In the genomic region with DNA sequence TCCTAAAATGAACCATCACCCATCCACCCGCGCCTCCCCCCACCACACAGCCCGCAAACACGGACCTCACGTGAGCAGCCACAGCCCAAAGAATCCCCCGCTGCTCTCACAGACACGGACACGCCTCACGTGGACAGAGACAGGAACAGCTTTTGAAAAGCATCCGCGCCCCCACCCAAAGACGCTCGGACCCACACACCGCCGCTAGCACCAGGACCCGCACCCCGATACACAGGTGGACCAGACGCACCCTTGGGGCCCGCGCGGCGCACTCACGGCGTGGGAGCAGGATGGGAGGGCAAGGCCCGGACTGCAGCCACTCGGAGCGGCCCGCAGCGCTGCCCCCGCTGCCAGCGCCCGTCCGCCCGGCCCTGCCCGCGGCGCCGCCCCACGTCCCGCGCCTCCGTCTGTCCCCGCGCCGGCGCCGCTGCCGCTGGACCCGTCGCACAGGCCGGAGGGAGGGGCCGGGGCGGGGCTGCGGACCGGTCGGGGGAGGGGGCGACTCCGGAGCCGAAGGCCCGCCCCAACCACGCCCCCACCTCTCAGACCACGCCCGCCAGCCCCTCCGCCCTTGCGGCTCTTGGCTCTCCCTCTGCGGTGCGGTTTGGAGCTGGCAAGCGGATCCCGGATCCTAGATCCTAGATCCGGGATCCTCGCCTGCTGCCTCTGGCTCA, we compare ENCODE assay signal across 8 mouse cellular contexts. TPM values are rescaled to one million over a fixed set of nuclear protein-coding genes. Genes with fewer than 3 reads are reported as not detected.
A peak's percentile ranks its signal among the peaks of the same experiment; 100 is the strongest.
DNase-seq lines count a peak whose midpoint lies in the region; ATAC-seq and TF ChIP-seq lines count a peak whose summit lies in the region.

A gene (minus strand): TSS at position 445 of the 674 bp plus-strand sequence.

- peak within 1 kb of the TSS; percentile 75 for H3K27ac ChIP-seq in forebrain, embryonic 12.5 days
- peak within 1 kb of the TSS; percentile 74 for H3K27ac ChIP-seq in heart, embryonic 16.5 days (ENCODE audit: low read length)
- no peak within 1 kb of the TSS for H3K27ac ChIP-seq in liver, embryonic 14.5 days
- peak within 1 kb of the TSS; percentile 77 for H3K27ac ChIP-seq in neural tube, embryonic 11.5 days (ENCODE audit: low read depth, low read length)
- H3K27ac ChIP-seq in stomach, embryonic 16.5 days (ENCODE audit: low read length): peak within 1 kb of the TSS; percentile 60; the same call in 1 of the 2 replicates

- H3K4me1 ChIP-seq in E14TG2a.4 (replicated peaks; ENCODE audit: low read depth, low read length): peaks cover 28% of the 10 kb centered on the region
- peaks cover 55% of the 10 kb centered on the region for H3K4me1 ChIP-seq in forebrain, embryonic 12.5 days
- peaks cover 34% of the 10 kb centered on the region for H3K4me1 ChIP-seq in heart, embryonic 16.5 days (ENCODE audit: control insufficient read depth, insufficient read depth, low read length)
- peaks cover 0 to 9% of the 10 kb centered on the region in 2 experiments; a peak in 2 of 4 replicates for H3K4me1 ChIP-seq in liver, embryonic 14.5 days (replicated peaks; ENCODE audit: control insufficient read depth in 2 of 2, insufficient read depth in 2 of 2, low read length in 1 of 2)
- H3K4me1 ChIP-seq in neural tube, embryonic 11.5 days (ENCODE audit: control insufficient read depth, insufficient read depth, low read length): 0 out of 2 replicates have a peak, but pooled peaks cover 6% of the 10 kb centered on the region
- peaks cover 11% of the 10 kb centered on the region for H3K4me1 ChIP-seq in stomach, embryonic 16.5 days (ENCODE audit: control insufficient read depth, insufficient read depth, low read length)

- H3K4me2 ChIP-seq in forebrain, embryonic 12.5 days: peak within 1 kb of the TSS; percentile 61
- peak within 1 kb of the TSS; percentile 93 for H3K4me2 ChIP-seq in heart, embryonic 16.5 days (ENCODE audit: low read depth, low read length)
- peak within 1 kb of the TSS; percentile 83 for H3K4me2 ChIP-seq in liver, embryonic 14.5 days (ENCODE audit: low read depth)
- peak within 1 kb of the TSS; percentile 59 for H3K4me2 ChIP-seq in neural tube, embryonic 11.5 days (ENCODE audit: low read depth)
- peak within 1 kb of the TSS; percentile 65 for H3K4me2 ChIP-seq in stomach, embryonic 16.5 days (ENCODE audit: low read depth, low read length)

- no peaks in the 10 kb centered on the region for H3K9me3 ChIP-seq in E14TG2a.4 (ENCODE audit: low read length)
- H3K9me3 ChIP-seq in forebrain, embryonic 12.5 days: no peaks in the 10 kb centered on the region
- H3K9me3 ChIP-seq in heart, embryonic 16.5 days (replicated peaks; ENCODE audit: control insufficient read depth, low read length): no peaks in the 10 kb centered on the region
- no peaks in the 10 kb centered on the region for H3K9me3 ChIP-seq in liver, embryonic 14.5 days (ENCODE audit: control insufficient read depth, low read length)
- H3K9me3 ChIP-seq in neural tube, embryonic 11.5 days (ENCODE audit: control insufficient read depth, low read length): no peaks in the 10 kb centered on the region
- no peaks in the 10 kb centered on the region for H3K9me3 ChIP-seq in stomach, embryonic 16.5 days (replicated peaks; ENCODE audit: control insufficient read depth, low read length)

- H3K9ac ChIP-seq in forebrain, embryonic 12.5 days: peak within 1 kb of the TSS; percentile 81
- peak within 1 kb of the TSS; percentile 95 for H3K9ac ChIP-seq in heart, embryonic 16.5 days (ENCODE audit: low read length)
- peak within 1 kb of the TSS; percentile 47 for H3K9ac ChIP-seq in liver, embryonic 14.5 days (replicated peaks)
- peak within 1 kb of the TSS; percentile 87 for H3K9ac ChIP-seq in neural tube, embryonic 11.5 days (ENCODE audit: low read length)
- H3K9ac ChIP-seq in stomach, embryonic 16.5 days (ENCODE audit: low read length): peak within 1 kb of the TSS; percentile 89

- TF ChIP-seq CTCF in E14TG2a.4 (conservative IDR thresholded peaks at IDR 0.05; ENCODE audit: low read length): no peak
- TF ChIP-seq CTCF in liver, embryonic 14.5 days (IDR thresholded peaks at IDR 0.05; ENCODE audit: low read depth): no peak

- ATAC-seq in forebrain, embryonic 12.5 days (ENCODE audit: low FRiP score): peak; percentile 92
- peak; percentile 93 for ATAC-seq in heart, embryonic 16.5 days (replicated peaks; ENCODE audit: extremely low read depth, insufficient read depth, low FRiP score)
- peak; percentile 87 for ATAC-seq in liver, embryonic 14.5 days (ENCODE audit: insufficient read depth)
- ATAC-seq in neural tube, embryonic 11.5 days (ENCODE audit: insufficient read depth, low FRiP score, low TSS enrichment): peak; percentile 86
- ATAC-seq in stomach, embryonic 16.5 days (ENCODE audit: insufficient read depth, low FRiP score): peak; percentile 95

- H3K27me3 ChIP-seq in E14TG2a.4 (ENCODE audit: insufficient read depth, low read length): peaks cover 30% of the 10 kb centered on the region
- H3K27me3 ChIP-seq in forebrain, embryonic 12.5 days: no peaks in the 10 kb centered on the region
- no peaks in the 10 kb centered on the region for H3K27me3 ChIP-seq in heart, embryonic 16.5 days (ENCODE audit: control insufficient read depth, insufficient read depth, low read length)
- no peaks in the 10 kb centered on the region for H3K27me3 ChIP-seq in liver, embryonic 14.5 days (ENCODE audit: control insufficient read depth, insufficient read depth, low read length)
- no peaks in the 10 kb centered on the region for H3K27me3 ChIP-seq in neural tube, embryonic 11.5 days (ENCODE audit: control insufficient read depth, insufficient read depth, low read length)
- no peaks in the 10 kb centered on the region for H3K27me3 ChIP-seq in stomach, embryonic 16.5 days (ENCODE audit: control insufficient read depth, insufficient read depth, low read length)

- peak; percentile 68 for DNase-seq in c-Kit-positive CD71-positive TER-119-positive erythroid progenitor cells, embryonic 14.5 days (ENCODE audit: low spot score)
- DNase-seq in kidney, postnatal 36 days: peak; percentile 93 to 98
- peak; percentile 61 to 64 (median 63) for DNase-seq in liver, embryonic 14.5 days (ENCODE audit: low read depth in 3 of 3, low spot score in 3 of 3)
- peak; percentile 93 for DNase-seq in neural tube, embryonic 11.5 days (ENCODE audit: low spot score)

- no peak for TF ChIP-seq EP300 in liver, embryonic 14.5 days (IDR thresholded peaks at IDR 0.05; ENCODE audit: low read depth)

- H3K4me3 ChIP-seq in E14TG2a.4 (replicated peaks; ENCODE audit: low read length): peak within 1 kb of the TSS; percentile 93
- peak within 1 kb of the TSS; percentile 79 for H3K4me3 ChIP-seq in forebrain, embryonic 12.5 days (replicated peaks)
- H3K4me3 ChIP-seq in heart, embryonic 16.5 days (ENCODE audit: low read length): peak within 1 kb of the TSS; percentile 90
- H3K4me3 ChIP-seq in liver, embryonic 14.5 days (ENCODE audit: insufficient read depth in 1 of 2, low read depth in 2 of 2, low read length in 2 of 2): peak within 1 kb of the TSS; percentile 65
- peak within 1 kb of the TSS; percentile 88 for H3K4me3 ChIP-seq in neural tube, embryonic 11.5 days (ENCODE audit: low read depth, low read length)
- peak within 1 kb of the TSS; percentile 82 for H3K4me3 ChIP-seq in stomach, embryonic 16.5 days (replicated peaks; ENCODE audit: low read length)

- WGBS in forebrain, embryonic 12.5 days: under 1% methylated on average over 48 of the region's 71 CpGs
- under 1% methylated on average over 68 of the region's 71 CpGs for WGBS in heart, embryonic 16.5 days
- 1% methylated on average over 60 of the region's 71 CpGs for WGBS in liver, embryonic 14.5 days (ENCODE audit: insufficient replicate concordance)
- under 1% methylated on average over 34 of the region's 71 CpGs for WGBS in neural tube, embryonic 11.5 days
- WGBS in stomach, embryonic 16.5 days: under 1% methylated on average over 69 of the region's 71 CpGs

- peaks cover 30% of the 10 kb centered on the region for H3K36me3 ChIP-seq in E14TG2a.4 (ENCODE audit: insufficient read depth, low read length)
- H3K36me3 ChIP-seq in forebrain, embryonic 12.5 days (replicated peaks): peaks cover 27% of the 10 kb centered on the region
- H3K36me3 ChIP-seq in heart, embryonic 16.5 days (ENCODE audit: control insufficient read depth, insufficient read depth): peaks cover 25% of the 10 kb centered on the region
- no peaks in the 10 kb centered on the region for H3K36me3 ChIP-seq in liver, embryonic 14.5 days (replicated peaks; ENCODE audit: control insufficient read depth, insufficient read depth, low read depth)
- peaks cover 2% of the 10 kb centered on the region; the same call in 1 of the 2 replicates for H3K36me3 ChIP-seq in neural tube, embryonic 11.5 days (ENCODE audit: control insufficient read depth, insufficient read depth, low read length)
- H3K36me3 ChIP-seq in stomach, embryonic 16.5 days (ENCODE audit: control insufficient read depth, insufficient read depth, low read length): no peaks in the 10 kb centered on the region

RNA-seq across cellular contexts. Expression of the gene that starts here (rescaled TPM):
- 50.6 and 51.2 TPM in 2 replicates for polyA plus RNA-seq in forebrain, embryonic 12.5 days (2016; fragmentation: Nextera tagmentation; extraction: Ambion mirVana)
- polyA plus RNA-seq in heart, embryonic 16.5 days (2015; fragmentation: Nextera tagmentation; extraction: Ambion mirVana): 32.9 and 35.7 TPM in 2 replicates
- polyA plus RNA-seq in liver, embryonic 14.5 days (2012; rRNA removed): 3.8 and 4.3 TPM in 2 replicates
- 1.9 and 2.2 TPM in 2 replicates for polyA plus RNA-seq in liver, embryonic 14.5 days (2014; fragmentation: Nextera tagmentation; extraction: Ambion mirVana)
- 35.7 and 36.9 TPM in 2 replicates for polyA plus RNA-seq in neural tube, embryonic 11.5 days (2014; fragmentation: Nextera tagmentation; extraction: Ambion mirVana)
- polyA plus RNA-seq in stomach, embryonic 16.5 days (2015; fragmentation: Nextera tagmentation; extraction: Ambion mirVana): 29.4 and 29.7 TPM in 2 replicates
